ENCODE assay signal across 19 mouse cellular contexts in genomic region chr12:27127054-27127605, GRCm38 (mm10).
DNase-seq lines count a peak whose midpoint lies in the region; ATAC-seq lines count a peak whose summit lies in the region.
"Had no signal": no experiment of that assay in that cellular context is flagged by ENCODE, and none has a peak within 500 bp of the region (broad histone marks: within the 10 kb centered on the region; RNA-seq: fewer than 3 reads in every experiment).

No protein-coding gene starts in this region.

- no peaks in the 10 kb centered on the region for H3K9me3 ChIP-seq in forebrain, embryonic 16.5 days (ENCODE audit: control insufficient read depth, low read length)
- no peaks in the 10 kb centered on the region for H3K9me3 ChIP-seq in forebrain, embryonic 13.5 days (replicated peaks)
- H3K9me3 ChIP-seq in hindbrain, embryonic 12.5 days (replicated peaks), result no peaks in the 10 kb centered on the region
- H3K9me3 ChIP-seq in hindbrain, embryonic 11.5 days (ENCODE audit: control insufficient read depth, low read length), result no peaks in the 10 kb centered on the region
- no peaks in the 10 kb centered on the region for H3K9me3 ChIP-seq in liver, embryonic 13.5 days (replicated peaks)
- H3K9me3 ChIP-seq: kidney, embryonic 15.5 days; liver, embryonic 15.5 days; neural tube, embryonic 12.5 days had no signal

- no peak overlapping the region for H3K4me2 ChIP-seq in forebrain, embryonic 16.5 days (ENCODE audit: low read length)
- H3K4me2 ChIP-seq in forebrain, embryonic 13.5 days, result no peak overlapping the region
- H3K4me2 ChIP-seq in hindbrain, embryonic 12.5 days (replicated peaks), result no peak overlapping the region
- no peak overlapping the region for H3K4me2 ChIP-seq in hindbrain, embryonic 11.5 days (replicated peaks; ENCODE audit: low read depth, low read length)
- no peak overlapping the region for H3K4me2 ChIP-seq in liver, embryonic 13.5 days
- H3K4me2 ChIP-seq: kidney, embryonic 15.5 days; liver, embryonic 15.5 days; neural tube, embryonic 12.5 days had no signal

- DNase-seq in hindbrain, embryonic 11.5 days (ENCODE audit: low spot score), result no peak
- DNase-seq in c-Kit-positive CD71-positive TER-119-negative erythroid progenitor cells, embryonic 14.5 days (ENCODE audit: low read depth), result peak; percentile 2
- peak; percentile 1 for DNase-seq in liver, embryonic 13.5 days
- DNase-seq in embryo, embryonic 11 days, result no peak
- DNase-seq in gastrocnemius, adult 18-20 months (ENCODE audit: low spot score), result no peak
- DNase-seq: adrenal gland, postnatal 14 days; cerebellum, adult 2 months; gastrocnemius, postnatal 25 days; heart, postnatal 4 days; right cerebral cortex, adult 18-20 months had no signal

- H3K27ac ChIP-seq in forebrain, embryonic 16.5 days (ENCODE audit: low read length), result peak overlapping the region; percentile 3; the same call in 1 of the 2 replicates
- H3K27ac ChIP-seq in forebrain, embryonic 13.5 days, result no peak overlapping the region; the same call in 1 of the 2 replicates
- H3K27ac ChIP-seq in hindbrain, embryonic 12.5 days, result no peak overlapping the region
- H3K27ac ChIP-seq in hindbrain, embryonic 11.5 days (ENCODE audit: low read depth, low read length), result no peak overlapping the region
- no peak overlapping the region for H3K27ac ChIP-seq in liver, embryonic 13.5 days
- H3K27ac ChIP-seq: kidney, embryonic 15.5 days; liver, embryonic 15.5 days; neural tube, embryonic 12.5 days had no signal

- no peak; the same call in 1 of the 2 replicates for ATAC-seq in forebrain, embryonic 16.5 days
- no peak for ATAC-seq in forebrain, embryonic 13.5 days
- ATAC-seq in hindbrain, embryonic 12.5 days (ENCODE audit: low FRiP score), result 0 out of 2 replicates have a peak, but pooled peaks have one; percentile 46
- no peak for ATAC-seq in hindbrain, embryonic 11.5 days (ENCODE audit: low FRiP score)
- ATAC-seq in liver, embryonic 13.5 days (ENCODE audit: low read depth), result no peak
- ATAC-seq: intestine, embryonic 16.5 days; lung, postnatal 0 days had no signal

- H3K36me3 ChIP-seq in forebrain, embryonic 16.5 days (ENCODE audit: control insufficient read depth, insufficient read depth), result no peaks in the 10 kb centered on the region
- H3K36me3 ChIP-seq in forebrain, embryonic 13.5 days (ENCODE audit: poor library complexity, severe bottlenecking), result no peaks in the 10 kb centered on the region
- H3K36me3 ChIP-seq in hindbrain, embryonic 12.5 days, result no peaks in the 10 kb centered on the region
- H3K36me3 ChIP-seq in hindbrain, embryonic 11.5 days (ENCODE audit: control insufficient read depth, insufficient read depth, low read length), result no peaks in the 10 kb centered on the region
- H3K36me3 ChIP-seq in liver, embryonic 13.5 days, result no peaks in the 10 kb centered on the region
- H3K36me3 ChIP-seq: G1E; kidney, embryonic 15.5 days; liver, embryonic 15.5 days; neural tube, embryonic 12.5 days had no signal

- WGBS in forebrain, embryonic 16.5 days, result 46% methylated on average over 10 of the region's 10 CpGs
- WGBS in forebrain, embryonic 13.5 days, result 64% methylated on average over 10 of the region's 10 CpGs
- WGBS in hindbrain, embryonic 12.5 days, result 39% methylated on average over 10 of the region's 10 CpGs
- 43% methylated on average over 10 of the region's 10 CpGs for WGBS in hindbrain, embryonic 11.5 days
- WGBS in liver, embryonic 13.5 days (ENCODE audit: insufficient replicate concordance), result 14% methylated on average over 10 of the region's 10 CpGs

- no peak overlapping the region for H3K9ac ChIP-seq in forebrain, embryonic 16.5 days (replicated peaks; ENCODE audit: low read depth, low read length)
- H3K9ac ChIP-seq in forebrain, embryonic 13.5 days, result no peak overlapping the region
- no peak overlapping the region for H3K9ac ChIP-seq in hindbrain, embryonic 12.5 days
- no peak overlapping the region for H3K9ac ChIP-seq in hindbrain, embryonic 11.5 days (ENCODE audit: low read depth, low read length)
- no peak overlapping the region for H3K9ac ChIP-seq in liver, embryonic 13.5 days
- H3K9ac ChIP-seq: kidney, embryonic 15.5 days; liver, embryonic 15.5 days; neural tube, embryonic 12.5 days had no signal

- no peaks in the 10 kb centered on the region for H3K27me3 ChIP-seq in forebrain, embryonic 16.5 days (replicated peaks; ENCODE audit: control insufficient read depth, insufficient read depth, low read length)
- no peaks in the 10 kb centered on the region for H3K27me3 ChIP-seq in forebrain, embryonic 13.5 days
- no peaks in the 10 kb centered on the region for H3K27me3 ChIP-seq in hindbrain, embryonic 12.5 days
- no peaks in the 10 kb centered on the region for H3K27me3 ChIP-seq in hindbrain, embryonic 11.5 days (ENCODE audit: control insufficient read depth, insufficient read depth, low read length)
- H3K27me3 ChIP-seq in liver, embryonic 13.5 days, result no peaks in the 10 kb centered on the region
- H3K27me3 ChIP-seq: kidney, embryonic 15.5 days; liver, embryonic 15.5 days; neural tube, embryonic 12.5 days had no signal

- H3K4me1 ChIP-seq in forebrain, embryonic 16.5 days (replicated peaks; ENCODE audit: control insufficient read depth, insufficient read depth, low read length), result peaks cover 2% of the 10 kb centered on the region; the same call in 1 of the 2 replicates
- peaks cover 10% of the 10 kb centered on the region for H3K4me1 ChIP-seq in forebrain, embryonic 13.5 days
- peaks cover 6% of the 10 kb centered on the region; the same call in 1 of the 2 replicates for H3K4me1 ChIP-seq in hindbrain, embryonic 12.5 days
- no peaks in the 10 kb centered on the region for H3K4me1 ChIP-seq in hindbrain, embryonic 11.5 days (replicated peaks; ENCODE audit: control insufficient read depth, insufficient read depth, low read length)
- no peaks in the 10 kb centered on the region for H3K4me1 ChIP-seq in liver, embryonic 13.5 days (replicated peaks)
- H3K4me1 ChIP-seq: kidney, embryonic 15.5 days; liver, embryonic 15.5 days had no signal

- no peak overlapping the region for H3K4me3 ChIP-seq in forebrain, embryonic 16.5 days (replicated peaks; ENCODE audit: low read length)
- H3K4me3 ChIP-seq in forebrain, embryonic 13.5 days, result no peak overlapping the region
- no peak overlapping the region for H3K4me3 ChIP-seq in hindbrain, embryonic 12.5 days
- H3K4me3 ChIP-seq in hindbrain, embryonic 11.5 days (ENCODE audit: low read depth, low read length), result no peak overlapping the region
- no peak overlapping the region for H3K4me3 ChIP-seq in liver, embryonic 13.5 days (replicated peaks)
- H3K4me3 ChIP-seq: kidney, embryonic 15.5 days; liver, embryonic 15.5 days; neural tube, embryonic 12.5 days had no signal

Comparison
In these comparisons a context has a peak if more than half of its experiments do, and no peak if none do; other contexts are left out.
1. DNase-seq: peak in c-Kit-positive CD71-positive TER-119-negative erythroid progenitor cells, embryonic 14.5 days (single experiment) and liver, embryonic 13.5 days (single experiment); none in hindbrain, embryonic 11.5 days (single experiment), embryo, embryonic 11 days (single experiment) and gastrocnemius, adult 18-20 months (single experiment).